Mouse (Mus musculus) spleen, adult 2 months (tissue): ENCODE results near the gene 4933405L10Rik. TPM values are rescaled to one million over a fixed set of nuclear protein-coding genes. Genes with fewer than 3 reads are reported as not detected.

Experiments used
- DNase-seq, 2 experiments: peaks; one replicate each; pipeline versions ENCODE4 v3.0.0 to v3.0.0-alpha.2; 2012 to 2021; ENCODE audit warnings: low spot score in 2 of 2, low read depth in 1 of 2
- H3K27ac ChIP-seq: fragments of 200-500 bp; 2 replicates; pipeline ENCODE4 v1.5.1; 2012; ENCODE audit warnings: low read length, inconsistent platforms; ENCODE audit not compliant: insufficient read depth
- H3K27me3 ChIP-seq: fragments of 200-500 bp; 2 replicates; pipeline ENCODE4 v1.6.1; 2012; ENCODE audit warnings: mild to moderate bottlenecking, moderate library complexity, low read length, inconsistent platforms; ENCODE audit not compliant: control insufficient read depth, insufficient read depth
- H3K36me3 ChIP-seq: fragments of 200-500 bp; 2 replicates; pipeline ENCODE4 v1.6.1; 2012; ENCODE audit warnings: mild to moderate bottlenecking, low read length, inconsistent platforms; ENCODE audit not compliant: control insufficient read depth, insufficient read depth
- H3K4me1 ChIP-seq: fragments of 200-500 bp; 2 replicates; pipeline ENCODE4 v1.6.1; 2011; ENCODE audit warnings: inconsistent platforms; ENCODE audit not compliant: control insufficient read depth, insufficient read depth, insufficient read length
- H3K4me3 ChIP-seq: fragments of 200-500 bp; 2 replicates; pipeline ENCODE4 v1.5.1; 2011; ENCODE audit warnings: mild to moderate bottlenecking, inconsistent platforms; ENCODE audit not compliant: insufficient read depth, insufficient read length; ENCODE audit errors: extremely low read depth
- CTCF ChIP-seq: fragments of 200-500 bp; IDR thresholded peaks from 2 replicates; pipeline ENCODE4 v1.5.1; 2011; ENCODE audit warnings: mild to moderate bottlenecking, inconsistent platforms; ENCODE audit not compliant: insufficient read depth, insufficient read length, insufficient replicate concordance; ENCODE audit errors: extremely low read depth
- POLR2A ChIP-seq: fragments of 200-500 bp; IDR thresholded peaks from 2 replicates; pipeline ENCODE4 v1.6.1; 2011; ENCODE audit warnings: low read depth, low read length, inconsistent platforms
- WGBS: fragments of 180-500 bp; shearing (Covaris S2); methylation state at CpG from one replicate; pipeline ENCODE4 v1.1.7; 2018; 5-methylcytosine and 5-hydroxymethylcytosine counted together
- polyA plus RNA-seq: library from polyadenylated mRNA; depleted of rRNA; stranded (reverse); fragments of >200 nt; gene quantifications from 2 replicates; pipeline ENCODE4 v1.2.3, GENCODE M21; 2012

The 4933405L10Rik gene
- polyA plus RNA-seq, 1 experiment, result not detected

- Histone ChIP-seq H3K4me1 (no peaks in the 10 kb centered on the region; the same call in 1 of the 2 replicates), H3K36me3 (peaks cover 20% of the 10 kb centered on the region), H3K27ac (no peak overlapping the region), H3K4me3 (no peak overlapping the region), H3K27me3 (no peaks in the 10 kb centered on the region)
- DNase-seq, result no peak
- 86% methylated on average over 8 of the region's 8 CpGs for WGBS
- TF ChIP-seq POLR2A (no peak), CTCF (no peak)
Observed at GRCm38 (mm10) chr8:105687512-105687911, 19.9 kb upstream of the 4933405L10Rik start.

- Histone ChIP-seq H3K4me3 (no peak overlapping the region), H3K27ac (no peak overlapping the region), H3K36me3 (peaks cover 25% of the 10 kb centered on the region), H3K27me3 (no peaks in the 10 kb centered on the region), H3K4me1 (no peaks in the 10 kb centered on the region; the same call in 1 of the 2 replicates)
- DNase-seq, result no peak
- 82% methylated on average over 14 of the region's 14 CpGs for WGBS
- TF ChIP-seq POLR2A (no peak), CTCF (no peak)
Observed at GRCm38 (mm10) chr8:105688242-105688752, 19.2 kb upstream of the 4933405L10Rik start.

- H3K27ac ChIP-seq, result no peak overlapping the region
- DNase-seq, result no peak
- peaks cover 32% of the 10 kb centered on the region for H3K36me3 ChIP-seq
- H3K4me1 ChIP-seq, result no peaks in the 10 kb centered on the region; the same call in 1 of the 2 replicates
- no peak overlapping the region for H3K4me3 ChIP-seq
- H3K27me3 ChIP-seq, result no peaks in the 10 kb centered on the region
- 95% methylated on average over 35 of the region's 35 CpGs for WGBS
- TF ChIP-seq CTCF, result no peak
- TF ChIP-seq POLR2A, result no peak
Observed at GRCm38 (mm10) chr8:105689256-105689982, 18.0 kb upstream of the 4933405L10Rik start.

GRCm38 (mm10) chr8:105689983-105690360, 17.5 kb upstream of the 4933405L10Rik start:
- TF ChIP-seq POLR2A (no peak), CTCF (no peak)
- H3K4me3 ChIP-seq, result no peak overlapping the region
- WGBS, result 94% methylated on average over 9 of the region's 9 CpGs
- no peak for DNase-seq
- peaks cover 33% of the 10 kb centered on the region for H3K36me3 ChIP-seq
- H3K4me1 ChIP-seq, result no peaks in the 10 kb centered on the region; the same call in 1 of the 2 replicates
- H3K27ac ChIP-seq, result no peak overlapping the region
- H3K27me3 ChIP-seq, result no peaks in the 10 kb centered on the region

GRCm38 (mm10) chr8:105690978-105691377, 16.5 kb upstream of the 4933405L10Rik start:
- Histone ChIP-seq H3K4me1 (no peaks in the 10 kb centered on the region; the same call in 1 of the 2 replicates), H3K36me3 (peaks cover 38% of the 10 kb centered on the region), H3K27ac (no peak overlapping the region), H3K27me3 (no peaks in the 10 kb centered on the region), H3K4me3 (no peak overlapping the region)
- no peak for DNase-seq
- 89% methylated on average over 14 of the region's 14 CpGs for WGBS
- no peak for TF ChIP-seq CTCF
- TF ChIP-seq POLR2A, result no peak

GRCm38 (mm10) chr8:105692449-105693182, 14.8 kb upstream of the 4933405L10Rik start:
- H3K4me1 ChIP-seq, result no peaks in the 10 kb centered on the region
- H3K4me3 ChIP-seq, result no peak overlapping the region
- TF ChIP-seq CTCF (no peak), POLR2A (no peak)
- H3K27ac ChIP-seq, result no peak overlapping the region
- no peaks in the 10 kb centered on the region for H3K27me3 ChIP-seq
- DNase-seq, result no peak
- 93% methylated on average over 11 of the region's 11 CpGs for WGBS
- peaks cover 52% of the 10 kb centered on the region for H3K36me3 ChIP-seq

GRCm38 (mm10) chr8:105693648-105694047, 13.8 kb upstream of the 4933405L10Rik start:
- Histone ChIP-seq H3K36me3 (peaks cover 61% of the 10 kb centered on the region), H3K27me3 (no peaks in the 10 kb centered on the region), H3K4me1 (no peaks in the 10 kb centered on the region), H3K27ac (no peak overlapping the region), H3K4me3 (no peak overlapping the region)
- TF ChIP-seq POLR2A, result no peak
- no peak for TF ChIP-seq CTCF
- WGBS, result 80% methylated on average over 28 of the region's 30 CpGs
- no peak for DNase-seq
